Mouse (Mus musculus): ENCODE measurements around the gene Pcnx. TPM values are rescaled to one million over a fixed set of nuclear protein-coding genes. Genes with fewer than 3 reads are reported as not detected.

Gene Pcnx
- polyA plus RNA-seq (2015; fragmentation: Illumina TruSeq; extraction: RNeasy Lipid Tissue Mini Kit (QIAGEN cat#74804); ENCODE audit: insufficient read depth, low read depth, low replicate concordance) = 22.2 TPM

DNA sequence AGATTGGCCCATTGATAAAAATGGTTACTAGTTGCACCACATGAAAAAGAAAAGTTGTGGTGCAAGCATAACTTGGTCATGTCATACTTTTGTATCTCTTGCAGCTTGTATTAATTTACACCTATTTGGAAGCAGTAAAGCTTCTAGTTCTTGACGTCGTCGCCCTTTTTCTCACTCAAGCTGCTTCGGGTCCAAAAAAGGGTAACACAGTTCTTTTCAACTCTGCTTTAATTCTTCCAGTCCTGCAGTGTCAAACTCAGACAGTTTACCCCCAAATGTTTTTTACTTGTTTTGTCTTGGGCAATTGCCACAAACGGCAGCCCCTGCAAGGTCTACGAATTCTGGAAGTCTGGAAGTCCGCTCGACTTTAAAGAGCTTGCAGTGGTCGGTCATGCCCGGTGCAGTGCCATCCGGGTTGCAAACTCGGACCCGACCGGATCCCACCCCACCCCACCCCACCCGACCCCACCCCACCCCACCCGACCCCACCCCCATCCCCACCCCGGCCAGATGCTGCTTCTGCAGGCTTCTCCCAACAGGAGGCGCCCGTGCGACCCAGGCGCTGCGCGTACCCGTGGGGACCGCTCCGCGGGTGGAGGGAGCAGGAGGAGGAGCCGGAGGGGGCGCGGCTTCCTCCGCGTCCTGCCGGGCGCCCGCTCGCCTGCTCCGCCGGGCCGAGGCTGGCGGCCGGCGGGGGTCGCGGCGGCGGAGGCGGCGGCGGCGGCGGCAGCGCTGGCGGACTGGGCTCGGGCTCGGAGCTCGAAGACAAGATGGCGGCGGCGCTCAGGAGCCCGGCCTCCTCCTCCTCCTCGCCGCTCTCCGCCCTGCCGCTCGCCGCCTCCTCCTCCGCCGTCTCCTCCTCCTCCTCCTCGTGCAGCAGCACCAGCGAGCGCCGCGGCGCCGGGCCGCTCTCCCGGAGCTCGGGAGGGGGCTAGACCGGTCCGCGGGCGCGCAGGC lies at the start of gene Pcnx:
Pcnx (plus strand) TSS at position 673 of the 957 bp plus-strand sequence.

Other genes starting within 250 kb of the Pcnx start
- 2.1 TPM for gene Ttc9, start 228.8 kb upstream of the Pcnx start, polyA plus RNA-seq (2015; fragmentation: Illumina TruSeq; extraction: RNeasy Lipid Tissue Mini Kit (QIAGEN cat#74804); ENCODE audit: insufficient read depth, low read depth, low replicate concordance)
- 0.79 TPM for gene Map3k9, start 78.8 kb upstream of the Pcnx start, polyA plus RNA-seq (2015; fragmentation: Illumina TruSeq; extraction: RNeasy Lipid Tissue Mini Kit (QIAGEN cat#74804); ENCODE audit: insufficient read depth, low read depth, low replicate concordance)

Data from pancreas, adult 10 weeks (tissue).